In genomic region chr4:63668255-63668654, GRCm38 (mm10) we compare ENCODE assay signal across 10 mouse cellular contexts. TPM values are rescaled to one million over a fixed set of nuclear protein-coding genes. Genes with fewer than 3 reads are reported as not detected.
DNase-seq lines count a peak whose midpoint lies in the region; ATAC-seq and TF ChIP-seq lines count a peak whose summit lies in the region.
"Had no signal": no experiment of that assay in that cellular context is flagged by ENCODE, and none has a peak within 500 bp of the region (broad histone marks: within the 10 kb centered on the region; RNA-seq: fewer than 3 reads in every experiment).

No protein-coding gene starts in this region.

- H3K4me3 ChIP-seq in heart, embryonic 11.5 days (ENCODE audit: low read depth, low read length): no peak overlapping the region
- no peak overlapping the region for H3K4me3 ChIP-seq in lung, postnatal 0 days (ENCODE audit: low read depth, low read length)
- H3K4me3 ChIP-seq in forebrain, embryonic 10.5 days: no peak overlapping the region
- H3K4me3 ChIP-seq in stomach, postnatal 0 days (ENCODE audit: low read depth, low read length): no peak overlapping the region
- H3K4me3 ChIP-seq in hindbrain, embryonic 12.5 days: no peak overlapping the region
- H3K4me3 ChIP-seq: liver, embryonic 15.5 days had no signal

- WGBS in heart, embryonic 11.5 days (ENCODE audit: insufficient replicate concordance): 73% methylated on average over 4 of the region's 4 CpGs
- WGBS in lung, postnatal 0 days: 51% methylated on average over 4 of the region's 4 CpGs
- 84% methylated on average over 4 of the region's 4 CpGs for WGBS in forebrain, embryonic 10.5 days
- 44% methylated on average over 4 of the region's 4 CpGs for WGBS in stomach, postnatal 0 days
- WGBS in hindbrain, embryonic 12.5 days: 71% methylated on average over 4 of the region's 4 CpGs

- DNase-seq in heart, adult 18-20 months: peak; percentile 23 to 61
- DNase-seq in B cell, adult 2 months: peak; percentile 58 to 64
- DNase-seq in fibroblast of lung, adult 2 months (ENCODE audit: low read depth): peak; percentile 94
- peak; percentile 62 for DNase-seq in lung, postnatal 0 days (ENCODE audit: low spot score)
- DNase-seq in forebrain, embryonic 10.5 days (ENCODE audit: extremely low spot score, low spot score): no peak
- no peak for DNase-seq in stomach, postnatal 0 days (ENCODE audit: low spot score)

- H3K36me3 ChIP-seq in heart, embryonic 11.5 days (ENCODE audit: control insufficient read depth, insufficient read depth, low read length): no peaks in the 10 kb centered on the region
- no peaks in the 10 kb centered on the region for H3K36me3 ChIP-seq in lung, postnatal 0 days (ENCODE audit: insufficient read depth, low read length)
- no peaks in the 10 kb centered on the region for H3K36me3 ChIP-seq in forebrain, embryonic 10.5 days (replicated peaks)
- no peaks in the 10 kb centered on the region for H3K36me3 ChIP-seq in stomach, postnatal 0 days (ENCODE audit: control insufficient read depth, insufficient read depth, low read length)
- H3K36me3 ChIP-seq in hindbrain, embryonic 12.5 days: no peaks in the 10 kb centered on the region
- H3K36me3 ChIP-seq: liver, embryonic 15.5 days had no signal

- H3K27ac ChIP-seq in heart, embryonic 11.5 days (ENCODE audit: low read depth, low read length): no peak overlapping the region
- no peak overlapping the region for H3K27ac ChIP-seq in lung, postnatal 0 days (ENCODE audit: low read length)
- H3K27ac ChIP-seq in forebrain, embryonic 10.5 days: no peak overlapping the region
- H3K27ac ChIP-seq in stomach, postnatal 0 days (replicated peaks): no peak overlapping the region
- H3K27ac ChIP-seq in hindbrain, embryonic 12.5 days: no peak overlapping the region
- H3K27ac ChIP-seq: liver, embryonic 15.5 days had no signal

- no peaks in the 10 kb centered on the region for H3K9me3 ChIP-seq in heart, embryonic 11.5 days (replicated peaks; ENCODE audit: control insufficient read depth, low read length)
- no peaks in the 10 kb centered on the region for H3K9me3 ChIP-seq in lung, postnatal 0 days (ENCODE audit: low read length)
- H3K9me3 ChIP-seq in forebrain, embryonic 10.5 days: no peaks in the 10 kb centered on the region
- H3K9me3 ChIP-seq in stomach, postnatal 0 days (ENCODE audit: control insufficient read depth, low read length): no peaks in the 10 kb centered on the region
- no peaks in the 10 kb centered on the region for H3K9me3 ChIP-seq in hindbrain, embryonic 12.5 days (replicated peaks)
- H3K9me3 ChIP-seq: liver, embryonic 15.5 days had no signal

- H3K27me3 ChIP-seq in heart, embryonic 11.5 days (ENCODE audit: control insufficient read depth, insufficient read depth, low read length): no peaks in the 10 kb centered on the region
- no peaks in the 10 kb centered on the region for H3K27me3 ChIP-seq in lung, postnatal 0 days (replicated peaks; ENCODE audit: insufficient read depth, low read length)
- no peaks in the 10 kb centered on the region for H3K27me3 ChIP-seq in forebrain, embryonic 10.5 days (ENCODE audit: poor library complexity, severe bottlenecking)
- no peaks in the 10 kb centered on the region for H3K27me3 ChIP-seq in stomach, postnatal 0 days (ENCODE audit: control insufficient read depth, insufficient read depth, low read length)
- peaks cover 10% of the 10 kb centered on the region for H3K27me3 ChIP-seq in hindbrain, embryonic 12.5 days
- H3K27me3 ChIP-seq: liver, embryonic 15.5 days had no signal

- no peak overlapping the region for H3K4me2 ChIP-seq in heart, embryonic 11.5 days
- H3K4me2 ChIP-seq in lung, postnatal 0 days (replicated peaks; ENCODE audit: low read depth, low read length): no peak overlapping the region
- no peak overlapping the region for H3K4me2 ChIP-seq in stomach, postnatal 0 days (replicated peaks; ENCODE audit: low read depth)
- no peak overlapping the region for H3K4me2 ChIP-seq in hindbrain, embryonic 12.5 days (replicated peaks)
- H3K4me2 ChIP-seq: liver, embryonic 15.5 days had no signal

- no peak for TF ChIP-seq EP300 in lung, postnatal 0 days (IDR thresholded peaks at IDR 0.05)
- TF ChIP-seq EP300 in stomach, postnatal 0 days (optimal IDR thresholded peaks at IDR 0.05): no peak

- ATAC-seq in heart, embryonic 11.5 days (replicated peaks; ENCODE audit: insufficient number of reproducible peaks, low FRiP score, low TSS enrichment): no peak
- peak; percentile 41 for ATAC-seq in lung, postnatal 0 days
- ATAC-seq in stomach, postnatal 0 days (ENCODE audit: low FRiP score, low TSS enrichment): no peak
- no peak for ATAC-seq in hindbrain, embryonic 12.5 days (ENCODE audit: low FRiP score)

- no peak for TF ChIP-seq CTCF in lung, postnatal 0 days (IDR thresholded peaks at IDR 0.05)
- no peak for TF ChIP-seq CTCF in stomach, postnatal 0 days (IDR thresholded peaks at IDR 0.05; ENCODE audit: low read depth)

- H3K9ac ChIP-seq in heart, embryonic 11.5 days (ENCODE audit: low read depth, low read length): no peak overlapping the region
- no peak overlapping the region for H3K9ac ChIP-seq in lung, postnatal 0 days (replicated peaks; ENCODE audit: low read depth)
- no peak overlapping the region for H3K9ac ChIP-seq in stomach, postnatal 0 days (ENCODE audit: low read length)
- no peak overlapping the region for H3K9ac ChIP-seq in hindbrain, embryonic 12.5 days
- H3K9ac ChIP-seq: liver, embryonic 15.5 days had no signal

- H3K4me1 ChIP-seq in heart, embryonic 11.5 days (ENCODE audit: control insufficient read depth, insufficient read depth, low read length): no peaks in the 10 kb centered on the region
- no peaks in the 10 kb centered on the region for H3K4me1 ChIP-seq in lung, postnatal 0 days (ENCODE audit: insufficient read depth, low read depth, low read length)
- no peaks in the 10 kb centered on the region for H3K4me1 ChIP-seq in forebrain, embryonic 10.5 days
- no peaks in the 10 kb centered on the region for H3K4me1 ChIP-seq in stomach, postnatal 0 days (replicated peaks; ENCODE audit: control insufficient read depth, insufficient read depth)
- H3K4me1 ChIP-seq in hindbrain, embryonic 12.5 days: no peaks in the 10 kb centered on the region
- H3K4me1 ChIP-seq: liver, embryonic 15.5 days had no signal

RNA-seq across cellular contexts. Expression of gene Gm11214, which starts 5.1 kb away (rescaled TPM):
- not detected for total RNA-seq in heart, adult 18-20 months (2021)
- not detected in 2 replicates for polyA plus RNA-seq in heart, embryonic 11.5 days (2014; fragmentation: Nextera tagmentation; extraction: Ambion mirVana)
- polyA plus RNA-seq in lung, postnatal 0 days (2015; fragmentation: Nextera tagmentation; extraction: Ambion mirVana): not detected in 2 replicates
- not detected in 2 replicates for polyA plus RNA-seq in forebrain, embryonic 10.5 days (2016; fragmentation: Nextera tagmentation; extraction: Ambion mirVana)
- not detected in 2 replicates for polyA plus RNA-seq in stomach, postnatal 0 days (2015; fragmentation: Nextera tagmentation; extraction: Ambion mirVana)
- not detected in 2 replicates for polyA plus RNA-seq in hindbrain, embryonic 12.5 days (2016; fragmentation: Nextera tagmentation; extraction: Ambion mirVana)
- total RNA-seq: ES-E14 had no signal
- polyA plus RNA-seq: liver, embryonic 15.5 days had no signal

RNA-seq across cellular contexts. Expression of gene Tex48, which starts 46.0 kb away (rescaled TPM):
- total RNA-seq in heart, adult 18-20 months (2021): not detected
- polyA plus RNA-seq in heart, embryonic 11.5 days (2014; fragmentation: Nextera tagmentation; extraction: Ambion mirVana): not detected in 2 replicates
- polyA plus RNA-seq in lung, postnatal 0 days (2015; fragmentation: Nextera tagmentation; extraction: Ambion mirVana): not detected in 2 replicates
- polyA plus RNA-seq in forebrain, embryonic 10.5 days (2016; fragmentation: Nextera tagmentation; extraction: Ambion mirVana): not detected in 2 replicates
- not detected in 2 replicates for polyA plus RNA-seq in stomach, postnatal 0 days (2015; fragmentation: Nextera tagmentation; extraction: Ambion mirVana)
- polyA plus RNA-seq in hindbrain, embryonic 12.5 days (2016; fragmentation: Nextera tagmentation; extraction: Ambion mirVana): not detected in 2 replicates
- total RNA-seq: ES-E14 had no signal
- polyA plus RNA-seq: liver, embryonic 15.5 days had no signal

Comparison
In these comparisons a context has a peak if more than half of its experiments do, and no peak if none do; other contexts are left out.
1. DNase-seq: peak in heart, adult 18-20 months (2 of 2), B cell, adult 2 months (2 of 2), fibroblast of lung, adult 2 months (single experiment) and lung, postnatal 0 days (single experiment); none in forebrain, embryonic 10.5 days (single experiment) and stomach, postnatal 0 days (single experiment).